Mouse (Mus musculus) CH12.LX (cell line): ENCODE results near the gene Add1.

Experiments used
- CTCF ChIP-seq, 2 experiments: IDR thresholded peaks in 1 of 2; conservative IDR thresholded peaks in 1 of 2; 2 replicates each; pipeline ENCODE4 v1.5.1; 2011 to 2012; ENCODE audit warnings: low read depth in 2 of 2, low read length in 2 of 2, improper control_type of control experiment in 1 of 2, inconsistent platforms in 1 of 2, mild to moderate bottlenecking in 1 of 2, moderate library complexity in 1 of 2
- ETS1 ChIP-seq: conservative IDR thresholded peaks from 2 replicates; pipeline ENCODE4 v1.6.1; 2012; ENCODE audit warnings: low read depth, mild to moderate bottlenecking, inconsistent platforms, low read length, improper control_type of control experiment, moderate library complexity
- HCFC1 ChIP-seq: IDR thresholded peaks from 2 replicates; pipeline ENCODE4 v1.6.1; 2012; ENCODE audit warnings: low read depth, mild to moderate bottlenecking, inconsistent platforms, low read length, improper control_type of control experiment
- JUND ChIP-seq: conservative IDR thresholded peaks from 2 replicates; pipeline ENCODE4 v1.6.1; 2011; ENCODE audit warnings: low read depth, low read length, improper control_type of control experiment
- MYC ChIP-seq: IDR thresholded peaks from 2 replicates; pipeline ENCODE4 v1.6.1; 2011; ENCODE audit warnings: low read depth, mild to moderate bottlenecking, improper control_type of control experiment, low read length
- POLR2A ChIP-seq: IDR thresholded peaks from 2 replicates; pipeline ENCODE4 v1.6.1; 2011; ENCODE audit warnings: low read depth, mild to moderate bottlenecking, improper control_type of control experiment, low read length
- USF2 ChIP-seq: conservative IDR thresholded peaks from 2 replicates; pipeline ENCODE4 v1.6.1; 2011; ENCODE audit warnings: low read depth, low read length, improper control_type of control experiment

DNA sequence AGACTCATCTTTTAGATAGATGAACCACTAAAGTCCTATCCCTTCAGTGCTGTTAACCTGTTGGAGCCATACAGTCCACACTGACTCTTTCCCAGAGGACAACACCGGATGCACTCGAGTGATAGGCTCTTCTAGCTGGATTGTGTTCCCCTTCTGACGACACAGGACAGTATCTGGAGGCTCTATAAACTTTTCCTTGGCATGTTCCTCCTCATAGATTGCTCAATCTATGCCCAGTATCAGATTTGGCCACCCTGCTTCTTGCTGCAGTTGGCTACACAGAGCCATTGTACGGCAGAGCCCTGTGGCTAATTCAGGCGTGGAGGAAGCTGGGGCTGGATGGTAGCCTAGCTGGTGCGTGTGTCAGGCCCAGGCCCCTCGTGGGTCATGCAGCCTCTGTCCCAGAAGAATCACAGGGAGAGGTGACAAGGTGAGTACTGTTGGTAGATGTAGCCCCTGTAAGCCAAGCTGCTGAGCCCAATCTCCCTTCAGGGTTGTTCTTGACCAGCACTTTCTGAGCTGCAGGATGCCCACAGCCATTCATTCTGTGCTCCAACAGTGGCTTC, 64.2 kb downstream of the Add1 start:
- TF ChIP-seq CTCF (conservative IDR thresholded peaks at IDR 0.05 in 1 of 2, IDR thresholded peaks at IDR 0.05 in 1 of 2; ENCODE audit: low read depth in 2 of 2, low read length in 2 of 2) (no peak), JUND (no peak), HCFC1 (no peak), POLR2A (no peak), USF2 (no peak), ETS1 (no peak), MYC (no peak)
